Mouse (Mus musculus) embryo, embryonic 10.5 days (tissue): ENCODE results near the gene Cntnap2.
A peak's percentile ranks its signal among the peaks of the same experiment; 100 is the strongest.

ENCODE experiments used
- DNase-seq: peaks from one replicate; pipeline ENCODE4 v3.0.0-alpha.2; 2015; ENCODE audit warnings: low spot score

Cntnap2 gene

GRCm38 (mm10) chr6:45327952-45328485 lies 268.9 kb downstream of the Cntnap2 start:
- no peak for DNase-seq

GRCm38 (mm10) chr6:45345396-45345795 lies 286.2 kb downstream of the Cntnap2 start:
- DNase-seq = no peak

DNA sequence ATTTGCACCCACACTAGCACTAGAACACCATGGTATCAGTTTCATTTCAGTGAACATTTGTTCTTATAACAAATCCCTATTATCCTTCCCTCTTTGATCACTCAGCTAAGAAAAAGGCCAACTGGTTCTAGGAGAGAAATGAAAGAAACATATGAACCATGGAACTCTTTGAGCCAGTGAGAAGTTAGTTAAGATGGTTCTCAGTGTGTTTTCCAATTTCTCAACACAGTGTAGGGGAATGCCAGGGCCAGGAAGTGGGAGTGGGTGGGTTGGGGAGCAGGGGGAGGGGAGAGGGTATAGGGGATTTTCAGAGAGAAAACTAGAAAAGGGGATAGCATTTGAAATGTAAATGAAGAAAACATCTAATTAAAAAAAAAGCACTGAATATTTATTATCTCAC lies 286.8 kb downstream of the Cntnap2 start:
- DNase-seq = no peak

DNA sequence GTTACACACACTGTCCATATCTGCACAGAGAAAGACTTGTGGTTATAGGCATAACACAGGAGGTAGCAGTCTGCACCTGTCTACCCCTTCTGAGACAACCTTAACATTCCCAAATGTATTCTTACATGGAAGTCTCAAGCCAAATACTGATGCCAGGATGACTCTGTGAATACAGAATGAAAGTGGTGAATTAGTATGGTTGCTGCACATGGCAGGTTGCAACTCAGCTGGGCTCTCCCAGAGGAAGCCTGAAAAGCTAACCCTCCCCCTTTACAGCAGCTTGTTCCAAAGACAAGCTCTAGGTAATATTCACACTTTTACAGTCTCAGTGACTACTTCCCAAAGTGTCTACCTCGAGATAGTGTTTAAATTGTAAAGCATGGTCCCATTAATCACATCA lies 307.3 kb downstream of the Cntnap2 start:
- DNase-seq = no peak

DNA sequence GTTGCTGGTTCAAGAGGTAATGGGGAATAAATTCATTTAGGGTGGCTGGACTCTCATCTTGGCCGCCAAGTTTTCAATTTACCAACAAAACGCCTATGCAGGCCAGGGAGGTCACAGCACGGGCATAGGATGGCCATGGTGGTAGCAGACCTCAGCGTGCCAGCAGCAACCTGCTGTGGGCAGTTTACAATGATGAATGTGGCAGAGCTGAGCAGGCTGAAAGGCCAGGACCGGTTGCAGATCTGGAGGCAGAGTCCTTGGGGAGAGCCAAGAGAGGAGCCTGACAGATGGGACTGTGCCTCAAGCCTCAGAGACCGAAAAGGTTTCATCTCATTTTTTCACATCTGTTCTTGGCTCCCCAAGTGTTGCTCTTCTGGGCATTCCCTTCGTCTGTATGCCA lies 322.0 kb downstream of the Cntnap2 start:
- peak; percentile 1 for DNase-seq

DNA sequence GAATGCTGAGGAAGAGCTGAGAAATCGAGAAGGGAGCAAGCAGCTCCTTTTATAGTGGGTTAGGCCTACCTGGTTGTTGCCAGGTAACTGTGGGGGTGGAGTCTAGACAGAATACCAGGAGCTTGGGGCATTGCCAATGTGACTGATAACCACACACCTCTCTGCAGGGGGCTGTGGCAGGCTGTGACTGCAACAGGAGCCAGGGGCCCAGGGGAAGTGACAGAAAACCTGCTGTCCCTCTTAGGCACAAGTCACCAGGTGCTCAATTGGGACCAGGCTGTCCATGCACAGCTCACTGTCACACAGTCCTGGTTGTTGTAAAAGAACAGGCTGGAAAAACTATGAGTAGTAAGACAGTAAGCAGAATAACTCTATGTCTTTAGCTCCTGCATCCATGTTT lies 329.9 kb downstream of the Cntnap2 start:
- no peak for DNase-seq

- no peak for DNase-seq
These were observed 354.5 kb downstream of the Cntnap2 start for GRCm38 (mm10) chr6:45413629-45414028.

DNA sequence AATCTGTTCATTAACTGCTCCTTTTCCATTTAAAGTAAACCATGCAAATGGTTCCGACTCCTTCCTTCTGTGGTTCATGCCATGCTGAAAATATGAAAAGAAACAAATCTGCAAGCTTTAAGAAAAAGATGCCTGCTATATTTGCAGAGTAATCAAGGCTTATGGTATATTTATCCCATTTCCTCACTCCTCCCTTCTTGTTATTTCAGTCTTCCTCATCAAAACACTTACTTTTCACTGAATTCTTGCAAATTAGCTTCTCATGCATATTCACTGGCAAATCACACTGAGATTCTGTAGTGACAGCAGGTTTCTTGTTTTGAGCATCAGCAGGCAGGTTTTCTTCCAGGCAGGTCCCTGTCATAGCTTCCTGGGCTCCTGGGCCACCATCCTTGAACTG lies 396.3 kb downstream of the Cntnap2 start:
- DNase-seq = no peak

- DNase-seq = no peak
These were observed 459.1 kb downstream of the Cntnap2 start for GRCm38 (mm10) chr6:45518221-45518620.

DNA sequence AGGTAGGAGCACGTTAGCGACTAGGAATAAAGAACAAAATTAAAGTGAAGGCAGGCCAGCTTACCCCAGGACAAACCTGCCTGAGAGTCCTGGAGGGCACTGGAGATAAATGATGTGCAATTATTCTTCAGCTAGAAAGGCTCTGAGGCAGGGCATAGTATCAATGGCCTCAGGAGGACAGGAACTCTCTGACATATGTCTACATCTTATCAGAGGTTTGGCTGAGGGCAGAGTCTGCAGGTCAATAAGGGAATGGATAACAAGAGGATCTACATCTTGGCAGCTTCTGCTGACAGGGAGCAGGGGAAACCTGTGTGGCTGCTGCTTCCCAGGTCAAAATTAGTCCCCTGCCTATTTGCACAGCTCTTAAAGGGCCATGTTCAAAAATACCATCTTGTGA lies 477.8 kb downstream of the Cntnap2 start:
- peak; percentile 1 for DNase-seq

GRCm38 (mm10) chr6:45544319-45544875 lies 485.2 kb downstream of the Cntnap2 start:
- peak; percentile 36 for DNase-seq

DNA sequence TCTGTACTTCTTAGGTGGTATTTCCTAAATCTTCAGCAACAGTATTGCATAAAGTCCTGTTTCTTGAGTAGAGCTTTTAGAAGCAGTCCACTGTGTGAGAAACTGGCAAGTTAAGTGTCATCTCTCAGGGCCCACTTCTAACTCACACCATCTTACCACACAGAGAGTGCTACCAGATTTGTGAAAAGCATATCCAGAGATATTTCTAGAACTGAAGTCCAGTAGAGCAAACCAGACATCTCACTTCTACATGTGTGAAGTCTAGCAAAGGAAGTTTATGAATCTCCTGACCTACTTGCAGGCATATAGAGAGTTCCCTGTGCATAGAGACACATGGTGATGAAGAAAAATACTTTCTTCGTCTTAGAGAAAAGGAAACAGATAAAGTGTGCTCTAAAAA lies 500.6 kb downstream of the Cntnap2 start:
- DNase-seq = no peak

GRCm38 (mm10) chr6:45584467-45585094 lies 525.4 kb downstream of the Cntnap2 start:
- DNase-seq = no peak

- DNase-seq = no peak
These were observed 529.9 kb downstream of the Cntnap2 start for GRCm38 (mm10) chr6:45589084-45589483.

DNA sequence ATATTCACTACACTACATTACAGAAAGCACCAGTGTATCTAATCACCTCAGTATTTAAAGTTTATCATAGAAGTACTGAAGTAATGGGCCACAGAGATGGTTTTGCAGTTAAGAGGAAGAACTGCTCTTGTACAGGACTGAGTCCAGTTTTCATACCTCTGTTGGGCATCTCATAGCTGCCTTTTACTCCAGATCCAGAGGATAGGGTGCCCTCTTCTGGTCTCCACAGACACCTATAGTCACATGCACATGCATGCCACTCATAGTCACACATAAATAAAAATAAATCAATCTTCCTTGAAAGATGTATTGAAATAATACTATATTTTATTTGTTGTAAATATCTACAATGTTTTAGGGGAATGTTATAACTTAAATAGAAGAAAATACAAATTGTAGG lies 587.9 kb downstream of the Cntnap2 start:
- DNase-seq = no peak

DNA sequence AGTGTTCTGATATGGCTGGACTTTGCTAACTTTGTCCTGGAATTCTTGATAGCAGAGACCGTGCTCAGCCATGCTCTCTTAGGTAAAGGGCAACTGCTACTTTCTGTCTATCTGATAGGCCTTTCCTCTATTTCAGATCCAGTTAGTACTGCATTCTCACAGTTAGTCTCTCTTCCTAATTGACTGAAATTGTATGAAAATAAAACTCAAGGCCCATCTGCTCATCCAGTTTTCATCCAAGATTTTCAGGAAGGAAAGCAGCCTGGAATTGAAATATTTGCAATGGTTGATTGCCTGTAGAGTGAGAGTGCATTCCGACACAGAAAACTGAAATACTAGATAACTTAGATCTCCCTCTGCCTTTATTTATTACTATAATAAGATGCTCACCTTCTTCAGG lies 589.3 kb downstream of the Cntnap2 start:
- DNase-seq = no peak

DNA sequence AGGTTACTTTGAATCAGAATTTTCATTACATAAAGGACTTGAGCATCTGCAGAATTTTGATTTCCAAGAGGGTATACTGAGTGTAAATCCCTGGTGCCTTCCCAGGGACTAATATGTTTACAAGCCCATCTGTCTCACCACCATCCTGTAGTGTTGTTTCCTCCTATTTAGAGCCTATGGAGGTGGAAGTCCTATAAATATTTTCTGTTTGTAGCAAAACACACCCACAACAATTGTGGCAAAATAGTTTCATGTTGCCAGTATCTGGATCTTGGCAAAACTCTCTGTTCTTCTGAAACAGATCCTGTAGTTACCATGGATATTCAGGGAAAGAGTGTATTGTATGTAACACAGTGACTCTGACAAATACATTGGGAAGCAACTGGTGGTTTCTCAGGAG lies 641.1 kb downstream of the Cntnap2 start:
- DNase-seq = no peak

DNA sequence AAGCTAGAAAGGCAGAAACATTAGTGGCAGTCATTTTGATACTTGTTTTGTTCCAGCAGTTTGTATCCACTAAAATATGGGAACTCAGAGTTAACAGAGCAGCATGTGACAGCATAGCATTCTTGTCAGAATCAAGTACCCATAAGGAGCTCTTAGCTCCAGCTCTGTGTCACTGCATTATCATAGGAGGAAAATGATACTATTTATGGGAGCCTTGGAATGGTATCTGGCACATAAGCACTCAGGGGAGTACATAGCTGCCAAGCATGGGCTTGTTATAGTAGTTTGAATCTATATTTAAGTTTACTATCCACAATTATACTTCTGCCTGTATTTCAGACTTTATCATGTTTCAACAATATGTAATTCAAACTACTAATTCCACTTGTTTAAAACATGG lies 732.5 kb downstream of the Cntnap2 start:
- no peak for DNase-seq

- DNase-seq = no peak
These were observed 782.6 kb downstream of the Cntnap2 start for GRCm38 (mm10) chr6:45841626-45842341.

DNA sequence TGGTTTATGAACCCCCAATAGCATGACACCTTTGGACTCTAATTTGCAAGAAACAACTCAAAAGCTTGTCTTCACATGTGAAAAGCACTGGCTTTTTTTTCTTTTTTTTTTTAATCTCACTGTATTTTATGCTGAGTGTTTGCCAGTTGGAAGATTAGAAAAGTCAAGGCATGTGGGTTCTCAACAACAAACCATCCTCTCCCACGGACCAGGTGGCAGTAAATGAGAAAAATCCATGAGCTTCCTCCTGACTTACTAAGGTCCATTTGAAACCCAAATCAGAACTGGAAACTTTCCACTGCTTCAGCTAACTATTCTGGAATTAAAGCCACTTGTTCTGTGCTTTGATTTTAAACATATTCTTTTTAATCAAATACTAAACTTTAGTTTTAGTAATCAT lies 784.6 kb downstream of the Cntnap2 start:
- no peak for DNase-seq

GRCm38 (mm10) chr6:45871409-45871992 lies 812.3 kb downstream of the Cntnap2 start:
- peak; percentile 21 for DNase-seq

DNA sequence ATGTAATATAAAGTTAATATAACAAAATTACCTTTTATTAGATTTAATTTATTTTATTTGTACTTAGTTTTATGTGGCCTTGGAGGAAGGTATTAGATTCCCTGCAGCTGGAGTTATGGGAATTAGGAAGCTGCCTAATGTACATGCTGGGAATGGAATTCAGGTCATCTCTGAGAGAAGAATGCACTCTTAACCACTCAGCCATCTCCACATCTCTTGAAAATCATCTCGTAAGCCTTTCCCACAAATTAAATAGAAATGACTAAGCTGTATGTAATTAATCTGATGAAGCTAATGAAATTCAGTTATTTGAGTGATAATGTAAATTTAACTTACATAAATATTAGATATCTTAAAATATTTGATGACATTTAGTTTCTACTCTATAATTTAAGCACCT lies 826.3 kb downstream of the Cntnap2 start:
- DNase-seq = no peak

- DNase-seq = no peak
These were observed 828.7 kb downstream of the Cntnap2 start for GRCm38 (mm10) chr6:45887901-45888300.
